Mouse (Mus musculus): ENCODE results near the gene Bcl11a. TPM values are rescaled to one million over a fixed set of nuclear protein-coding genes. Genes with fewer than 3 reads are reported as not detected.

The Bcl11a gene
- polyA plus RNA-seq, 1 experiment: not detected

GRCm38 (mm10) chr11:24087069-24087468, 9.2 kb downstream of the Bcl11a start:
- H3K4me1 ChIP-seq (ENCODE audit: control insufficient read depth, insufficient read depth, insufficient read length, low read length): no peaks in the 10 kb centered on the region
- H3K27ac ChIP-seq (replicated peaks; ENCODE audit: low read depth, low read length): no peak overlapping the region
- H3K4me3 ChIP-seq (ENCODE audit: insufficient read depth, low read depth, low read length): no peak overlapping the region

- H3K27ac ChIP-seq (replicated peaks; ENCODE audit: low read depth, low read length): no peak overlapping the region
- H3K4me3 ChIP-seq (ENCODE audit: insufficient read depth, low read depth, low read length): no peak overlapping the region
- no peaks in the 10 kb centered on the region for H3K4me1 ChIP-seq (ENCODE audit: control insufficient read depth, insufficient read depth, insufficient read length, low read length)
Measured at GRCm38 (mm10) chr11:24090443-24090842, 12.6 kb downstream of the Bcl11a start.

GRCm38 (mm10) chr11:24091393-24092080, 13.7 kb downstream of the Bcl11a start:
- no peaks in the 10 kb centered on the region for H3K4me1 ChIP-seq (ENCODE audit: control insufficient read depth, insufficient read depth, insufficient read length, low read length)
- no peak overlapping the region for H3K4me3 ChIP-seq (ENCODE audit: insufficient read depth, low read depth, low read length)
- no peak overlapping the region for H3K27ac ChIP-seq (replicated peaks; ENCODE audit: low read depth, low read length)

GRCm38 (mm10) chr11:24092618-24093017, 14.8 kb downstream of the Bcl11a start:
- Histone ChIP-seq H3K27ac (replicated peaks; ENCODE audit: low read depth, low read length) (no peak overlapping the region), H3K4me3 (ENCODE audit: insufficient read depth, low read depth, low read length) (no peak overlapping the region), H3K4me1 (ENCODE audit: control insufficient read depth, insufficient read depth, insufficient read length, low read length) (no peaks in the 10 kb centered on the region)

GRCm38 (mm10) chr11:24094086-24094487, 16.2 kb downstream of the Bcl11a start:
- Histone ChIP-seq H3K4me3 (ENCODE audit: insufficient read depth, low read depth, low read length) (no peak overlapping the region), H3K4me1 (ENCODE audit: control insufficient read depth, insufficient read depth, insufficient read length, low read length) (no peaks in the 10 kb centered on the region), H3K27ac (replicated peaks; ENCODE audit: low read depth, low read length) (no peak overlapping the region)

GRCm38 (mm10) chr11:24095236-24095635, 17.4 kb downstream of the Bcl11a start:
- no peak overlapping the region for H3K4me3 ChIP-seq (ENCODE audit: insufficient read depth, low read depth, low read length)
- H3K27ac ChIP-seq (replicated peaks; ENCODE audit: low read depth, low read length): no peak overlapping the region
- no peaks in the 10 kb centered on the region for H3K4me1 ChIP-seq (ENCODE audit: control insufficient read depth, insufficient read depth, insufficient read length, low read length)

- Histone ChIP-seq H3K4me1 (ENCODE audit: control insufficient read depth, insufficient read depth, insufficient read length, low read length) (no peaks in the 10 kb centered on the region), H3K4me3 (ENCODE audit: insufficient read depth, low read depth, low read length) (no peak overlapping the region), H3K27ac (replicated peaks; ENCODE audit: low read depth, low read length) (no peak overlapping the region)
Measured at GRCm38 (mm10) chr11:24095656-24096353, 17.9 kb downstream of the Bcl11a start.

- H3K4me1 ChIP-seq (ENCODE audit: control insufficient read depth, insufficient read depth, insufficient read length, low read length): no peaks in the 10 kb centered on the region
- no peak overlapping the region for H3K4me3 ChIP-seq (ENCODE audit: insufficient read depth, low read depth, low read length)
- H3K27ac ChIP-seq (replicated peaks; ENCODE audit: low read depth, low read length): no peak overlapping the region
Measured at GRCm38 (mm10) chr11:24096483-24096882, 18.6 kb downstream of the Bcl11a start.

- H3K27ac ChIP-seq (replicated peaks; ENCODE audit: low read depth, low read length): no peak overlapping the region
- no peak overlapping the region for H3K4me3 ChIP-seq (ENCODE audit: insufficient read depth, low read depth, low read length)
- no peaks in the 10 kb centered on the region for H3K4me1 ChIP-seq (ENCODE audit: control insufficient read depth, insufficient read depth, insufficient read length, low read length)
Measured at GRCm38 (mm10) chr11:24097026-24097425, 19.2 kb downstream of the Bcl11a start.

- H3K4me1 ChIP-seq (ENCODE audit: control insufficient read depth, insufficient read depth, insufficient read length, low read length): no peaks in the 10 kb centered on the region
- H3K4me3 ChIP-seq (ENCODE audit: insufficient read depth, low read depth, low read length): no peak overlapping the region
- no peak overlapping the region for H3K27ac ChIP-seq (replicated peaks; ENCODE audit: low read depth, low read length)
Measured at GRCm38 (mm10) chr11:24098069-24098468, 20.2 kb downstream of the Bcl11a start.

- no peaks in the 10 kb centered on the region for H3K4me1 ChIP-seq (ENCODE audit: control insufficient read depth, insufficient read depth, insufficient read length, low read length)
Measured at GRCm38 (mm10) chr11:24098662-24099061, 20.8 kb downstream of the Bcl11a start.

GRCm38 (mm10) chr11:24099215-24099614, 21.4 kb downstream of the Bcl11a start:
- H3K27ac ChIP-seq (replicated peaks; ENCODE audit: low read depth, low read length): no peak overlapping the region
- H3K4me1 ChIP-seq (ENCODE audit: control insufficient read depth, insufficient read depth, insufficient read length, low read length): no peaks in the 10 kb centered on the region
- H3K4me3 ChIP-seq (ENCODE audit: insufficient read depth, low read depth, low read length): no peak overlapping the region

More at GRCm38 (mm10) chr11:24098662-24099061, 20.8 kb downstream of the Bcl11a start:
- no peak overlapping the region for H3K4me3 ChIP-seq (ENCODE audit: insufficient read depth, low read depth, low read length)
- H3K27ac ChIP-seq (replicated peaks; ENCODE audit: low read depth, low read length): no peak overlapping the region

GRCm38 (mm10) chr11:24099886-24100293, 22.0 kb downstream of the Bcl11a start:
- no peak overlapping the region for H3K27ac ChIP-seq (replicated peaks; ENCODE audit: low read depth, low read length)
- no peaks in the 10 kb centered on the region for H3K4me1 ChIP-seq (ENCODE audit: control insufficient read depth, insufficient read depth, insufficient read length, low read length)

GRCm38 (mm10) chr11:24100449-24101070, 22.7 kb downstream of the Bcl11a start:
- Histone ChIP-seq H3K4me3 (ENCODE audit: insufficient read depth, low read depth, low read length) (no peak overlapping the region), H3K4me1 (ENCODE audit: control insufficient read depth, insufficient read depth, insufficient read length, low read length) (no peaks in the 10 kb centered on the region), H3K27ac (replicated peaks; ENCODE audit: low read depth, low read length) (no peak overlapping the region)

More at GRCm38 (mm10) chr11:24099886-24100293, 22.0 kb downstream of the Bcl11a start:
- H3K4me3 ChIP-seq (ENCODE audit: insufficient read depth, low read depth, low read length): no peak overlapping the region

GRCm38 (mm10) chr11:24101625-24102024, 23.8 kb downstream of the Bcl11a start:
- Histone ChIP-seq H3K27ac (replicated peaks; ENCODE audit: low read depth, low read length) (no peak overlapping the region), H3K4me3 (ENCODE audit: insufficient read depth, low read depth, low read length) (no peak overlapping the region), H3K4me1 (ENCODE audit: control insufficient read depth, insufficient read depth, insufficient read length, low read length) (no peaks in the 10 kb centered on the region)
